In the genomic region with DNA sequence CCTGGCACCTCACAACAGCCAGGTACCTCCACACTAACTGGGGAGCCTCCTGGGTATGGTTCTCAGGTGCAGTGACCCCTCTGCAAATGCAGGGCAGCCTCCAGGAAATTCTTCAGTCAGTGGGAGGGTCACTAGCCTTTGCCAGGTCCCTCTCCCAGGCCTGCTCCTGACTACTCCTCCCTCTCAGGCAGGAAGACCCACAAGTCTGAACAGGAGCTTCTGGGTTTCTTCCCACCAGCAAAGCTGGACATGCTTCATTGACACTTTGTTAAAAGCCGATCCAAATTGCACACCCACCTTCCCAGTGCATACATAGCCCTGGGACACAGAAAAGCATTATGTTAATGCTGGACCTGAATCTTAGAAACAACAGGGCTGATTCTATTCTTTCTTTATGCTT, we compare ENCODE assay signal across 17 mouse cellular contexts. TPM values are rescaled to one million over a fixed set of nuclear protein-coding genes. Genes with fewer than 3 reads are reported as not detected.
DNase-seq lines count a peak whose midpoint lies in the region; ATAC-seq and TF ChIP-seq lines count a peak whose summit lies in the region.
"Had no signal": no experiment of that assay in that cellular context is flagged by ENCODE, and none has a peak within 500 bp of the region (broad histone marks: within the 10 kb centered on the region; RNA-seq: fewer than 3 reads in every experiment).

No protein-coding gene starts in this region.

- H3K4me1 ChIP-seq in heart, embryonic 12.5 days (replicated peaks): peaks cover 68% of the 10 kb centered on the region
- H3K4me1 ChIP-seq in lung, postnatal 0 days (ENCODE audit: insufficient read depth, low read depth, low read length): peaks cover 18% of the 10 kb centered on the region
- H3K4me1 ChIP-seq in embryonic fibroblast, embryonic 13.5 days (ENCODE audit: control insufficient read depth, insufficient read depth, low read length): peaks cover 40% of the 10 kb centered on the region
- peaks cover 16% of the 10 kb centered on the region for H3K4me1 ChIP-seq in stomach, embryonic 15.5 days

- H3K36me3 ChIP-seq in heart, embryonic 12.5 days: peaks cover 37% of the 10 kb centered on the region
- H3K36me3 ChIP-seq in lung, postnatal 0 days (ENCODE audit: insufficient read depth, low read length): no peaks in the 10 kb centered on the region
- no peaks in the 10 kb centered on the region for H3K36me3 ChIP-seq in stomach, embryonic 15.5 days

- peak overlapping the region; percentile 53; the same call in 1 of the 2 replicates for H3K27ac ChIP-seq in heart, embryonic 12.5 days (ENCODE audit: poor library complexity, severe bottlenecking)
- H3K27ac ChIP-seq in lung, postnatal 0 days (ENCODE audit: low read length): peak overlapping the region; percentile 68
- H3K27ac ChIP-seq in embryonic fibroblast, embryonic 13.5 days (ENCODE audit: insufficient read depth, low read length): peak overlapping the region; percentile 75
- peak overlapping the region; percentile 67 for H3K27ac ChIP-seq in stomach, embryonic 15.5 days
- H3K27ac ChIP-seq: hindbrain, embryonic 14.5 days had no signal

- no peak overlapping the region; the same call in 1 of the 2 replicates for H3K9ac ChIP-seq in heart, embryonic 12.5 days
- no peak overlapping the region for H3K9ac ChIP-seq in lung, postnatal 0 days (replicated peaks; ENCODE audit: low read depth)
- no peak overlapping the region for H3K9ac ChIP-seq in stomach, embryonic 15.5 days
- H3K9ac ChIP-seq: hindbrain, embryonic 14.5 days; lung, embryonic 14.5 days had no signal

- DNase-seq in heart, postnatal 4 days: no peak
- DNase-seq in lung, postnatal 0 days (ENCODE audit: low spot score): no peak
- DNase-seq in lung, postnatal 36 days: no peak
- no peak for DNase-seq in urinary bladder, postnatal 25 days (ENCODE audit: low spot score)
- DNase-seq in layer of hippocampus, adult 9-11 months: no peak
- DNase-seq: cerebellum, adult 18-20 months; gastrocnemius, postnatal 10 days; kidney, adult 18-20 months; right cerebral cortex, postnatal 25 days had no signal

- TF ChIP-seq EP300 in lung, postnatal 0 days (IDR thresholded peaks at IDR 0.05): no peak

- no peak for TF ChIP-seq CTCF in lung, postnatal 0 days (IDR thresholded peaks at IDR 0.05)
- no peak for TF ChIP-seq CTCF in embryonic fibroblast, embryonic 13.5 days (IDR thresholded peaks at IDR 0.05; ENCODE audit: borderline replicate concordance, insufficient read depth, low read length)

- H3K4me2 ChIP-seq in heart, embryonic 12.5 days: no peak overlapping the region
- H3K4me2 ChIP-seq in lung, postnatal 0 days (replicated peaks; ENCODE audit: low read depth, low read length): no peak overlapping the region
- H3K4me2 ChIP-seq in stomach, embryonic 15.5 days: no peak overlapping the region
- H3K4me2 ChIP-seq: hindbrain, embryonic 14.5 days; lung, embryonic 14.5 days; midbrain, embryonic 11.5 days had no signal

- H3K9me3 ChIP-seq in heart, embryonic 12.5 days (replicated peaks): no peaks in the 10 kb centered on the region
- no peaks in the 10 kb centered on the region for H3K9me3 ChIP-seq in lung, postnatal 0 days (ENCODE audit: low read length)
- no peaks in the 10 kb centered on the region for H3K9me3 ChIP-seq in stomach, embryonic 15.5 days

- 50% methylated on average over 1 of the region's 1 CpGs for WGBS in heart, embryonic 12.5 days
- WGBS in lung, postnatal 0 days: 32% methylated on average over 1 of the region's 1 CpGs
- 35% methylated on average over 1 of the region's 1 CpGs for WGBS in stomach, embryonic 15.5 days

- no peaks in the 10 kb centered on the region for H3K27me3 ChIP-seq in heart, embryonic 12.5 days (replicated peaks)
- no peaks in the 10 kb centered on the region for H3K27me3 ChIP-seq in lung, postnatal 0 days (replicated peaks; ENCODE audit: insufficient read depth, low read length)
- no peaks in the 10 kb centered on the region for H3K27me3 ChIP-seq in stomach, embryonic 15.5 days (replicated peaks)

- no peak for TF ChIP-seq POLR2A in embryonic fibroblast, embryonic 13.5 days (IDR thresholded peaks at IDR 0.05; ENCODE audit: low read depth, low read length)

- no peak for ATAC-seq in heart, embryonic 12.5 days (ENCODE audit: insufficient number of reproducible peaks, low FRiP score)
- no peak for ATAC-seq in lung, postnatal 0 days
- ATAC-seq in stomach, embryonic 15.5 days (ENCODE audit: insufficient read depth, low FRiP score, low read depth): no peak

- no peak overlapping the region for H3K4me3 ChIP-seq in heart, embryonic 12.5 days
- no peak overlapping the region for H3K4me3 ChIP-seq in lung, postnatal 0 days (ENCODE audit: low read depth, low read length)
- H3K4me3 ChIP-seq in embryonic fibroblast, embryonic 13.5 days (ENCODE audit: insufficient read depth, low read length): no peak overlapping the region
- no peak overlapping the region for H3K4me3 ChIP-seq in stomach, embryonic 15.5 days (replicated peaks)

RNA-seq across cellular contexts. Expression of gene Rbm44, which starts 49.0 kb away (rescaled TPM):
- polyA plus RNA-seq in heart, embryonic 12.5 days (2016; fragmentation: Nextera tagmentation; extraction: Ambion mirVana): 2.1 and 2.7 TPM in 2 replicates
- total RNA-seq in heart, postnatal 4 days (2021): 1 to 10 TPM in 1 of 2 experiments, under 1 TPM in 1; 0.88 to 1.1 TPM
- polyA plus RNA-seq in lung, postnatal 0 days (2015; fragmentation: Nextera tagmentation; extraction: Ambion mirVana): 0.08 and 0.50 TPM in 2 replicates
- 0.27 TPM in 1 of 2 replicates, not detected in the other for polyA plus RNA-seq in embryonic fibroblast, embryonic 13.5 days (2011; ENCODE audit: insufficient read length, low read depth, missing spikeins)
- 0.86 and 0.88 TPM in 2 replicates for polyA plus RNA-seq in stomach, embryonic 15.5 days (2015; fragmentation: Nextera tagmentation; extraction: Ambion mirVana)
- total RNA-seq: adrenal gland, postnatal 36 days; left cerebral cortex, postnatal 36 days had no signal
